Mouse (Mus musculus): ENCODE results near the gene Lif.
A peak's percentile ranks its signal among the peaks of the same experiment; 100 is the strongest.

DNA sequence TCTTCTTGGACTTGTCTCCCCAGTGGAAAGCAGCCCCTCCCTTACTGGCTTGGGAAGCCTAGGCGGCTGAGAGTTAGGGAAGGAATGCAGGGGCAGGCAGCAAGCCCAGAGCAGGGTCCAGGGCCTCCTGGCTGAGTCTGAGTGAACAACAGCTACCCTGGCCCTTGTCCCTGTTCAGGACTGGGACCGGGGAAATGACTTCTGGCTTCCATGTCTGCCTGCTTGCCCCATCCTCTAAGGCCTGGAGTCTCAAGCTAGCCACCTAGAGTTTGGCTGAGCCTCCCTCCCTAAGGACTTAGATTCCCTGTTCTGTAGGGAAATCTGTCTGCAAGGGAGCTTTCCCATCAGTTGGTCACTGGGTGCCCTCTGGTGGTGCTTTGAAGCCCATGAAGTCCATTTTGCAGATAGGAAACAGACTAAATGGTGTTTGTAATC, 38.0 kb upstream of the Lif start:
- TF ChIP-seq CTCF (IDR thresholded peaks at IDR 0.05; ENCODE audit: extremely low read depth, insufficient read depth, low read length) (peak; percentile 97), POLR2A (IDR thresholded peaks at IDR 0.05; ENCODE audit: extremely low read depth, insufficient read depth, low read length) (no peak)

All from cortical plate, adult 2 months (tissue).